Mouse (Mus musculus): Measurements from ENCODE around the gene Ostn.

Ostn gene

GRCm38 (mm10) chr16:27387634-27388611 is 80.6 kb downstream of the Ostn start:
- DNase-seq = no peak

GRCm38 (mm10) chr16:27388761-27389451 is 81.6 kb downstream of the Ostn start, which contains the start of gene Ccdc50:
Gene Ccdc50 (plus strand): TSS chr16:27388869.
- peak; percentile 73 for DNase-seq

- DNase-seq = peak; percentile 10
Measured at GRCm38 (mm10) chr16:27389534-27390282, 82.4 kb downstream of the Ostn start.

GRCm38 (mm10) chr16:27390306-27390705 is 83.0 kb downstream of the Ostn start:
- DNase-seq = no peak

GRCm38 (mm10) chr16:27391845-27392244 is 84.6 kb downstream of the Ostn start:
- no peak for DNase-seq

- no peak for DNase-seq
Measured at GRCm38 (mm10) chr16:27395251-27396037, 88.2 kb downstream of the Ostn start.

GRCm38 (mm10) chr16:27396951-27397350 is 89.7 kb downstream of the Ostn start:
- DNase-seq = no peak

GRCm38 (mm10) chr16:27399026-27399718 is 91.9 kb downstream of the Ostn start:
- DNase-seq = no peak

- no peak for DNase-seq
Measured at GRCm38 (mm10) chr16:27399719-27400253, 92.5 kb downstream of the Ostn start.

All from right cerebral cortex, postnatal 4 days (tissue).